Comparison of ENCODE assay signal across 9 mouse cellular contexts in the genomic region with DNA sequence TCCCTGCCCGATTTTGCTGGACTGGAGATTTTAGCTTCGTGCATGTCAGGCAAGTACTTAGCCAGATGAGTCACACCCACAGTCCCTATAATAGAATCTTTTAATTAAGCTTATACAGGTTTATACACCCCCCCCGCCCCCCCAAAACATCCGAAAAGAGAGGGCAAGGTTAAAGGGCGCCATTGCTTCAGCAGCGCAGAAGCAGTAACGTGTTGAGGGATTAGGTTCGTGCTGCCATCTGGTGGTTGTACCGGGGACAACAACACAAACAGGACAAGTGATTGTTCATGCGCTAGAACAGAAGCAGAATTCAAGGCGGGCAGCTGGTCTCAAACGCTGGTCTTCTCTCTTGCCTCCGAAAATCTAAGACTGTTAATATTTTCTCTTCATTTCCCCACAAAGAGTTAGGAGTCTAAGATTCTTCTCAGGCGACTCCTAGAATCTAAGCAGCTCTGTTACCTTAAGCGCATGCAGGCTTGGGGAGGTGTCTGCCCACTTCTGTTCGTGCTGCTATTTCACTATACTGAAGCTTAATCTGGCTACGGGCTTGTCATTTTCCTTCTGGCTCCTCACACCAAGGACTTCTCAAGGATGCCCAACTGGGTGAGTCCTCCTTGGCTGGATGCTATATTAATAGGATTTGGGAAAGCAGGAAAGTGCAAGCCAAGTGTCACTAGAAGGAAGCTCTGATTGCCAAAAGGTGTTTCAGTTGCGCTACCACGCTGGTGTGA. TPM values are rescaled to one million over a fixed set of nuclear protein-coding genes. Genes with fewer than 3 reads are reported as not detected.
DNase-seq lines count a peak whose midpoint lies in the region; ATAC-seq and TF ChIP-seq lines count a peak whose summit lies in the region.
"Had no signal": no experiment of that assay in that cellular context is flagged by ENCODE, and none has a peak within 500 bp of the region (broad histone marks: within the 10 kb centered on the region; RNA-seq: fewer than 3 reads in every experiment).

No protein-coding gene starts in this region.

- H3K27ac ChIP-seq in kidney, embryonic 14.5 days (ENCODE audit: low read depth, low read length) = no peak overlapping the region
- H3K27ac ChIP-seq in hindbrain, postnatal 0 days = no peak overlapping the region
- H3K27ac ChIP-seq in midbrain, embryonic 14.5 days (replicated peaks; ENCODE audit: low read depth, low read length) = no peak overlapping the region

- DNase-seq in kidney, adult 11 months = peak; percentile 61
- peak; percentile 83 for DNase-seq in cerebellum, adult 9-10 months
- peak; percentile 69 to 85 for DNase-seq in frontal cortex, postnatal 14 days (ENCODE audit: low spot score in 2 of 2)
- DNase-seq in hindbrain, postnatal 0 days (ENCODE audit: low spot score) = peak; percentile 89
- DNase-seq in left cerebral cortex, postnatal 4 days = peak; percentile 82
- peak; percentile 89 for DNase-seq in midbrain, embryonic 14.5 days
- peak; percentile 47 to 80 for DNase-seq in spleen, adult 18-20 months

- no peaks in the 10 kb centered on the region for H3K36me3 ChIP-seq in kidney, embryonic 14.5 days (ENCODE audit: control insufficient read depth, insufficient read depth, low read length)
- no peaks in the 10 kb centered on the region for H3K36me3 ChIP-seq in hindbrain, postnatal 0 days (ENCODE audit: insufficient read depth, low read length)
- H3K36me3 ChIP-seq in midbrain, embryonic 14.5 days (ENCODE audit: control insufficient read depth, insufficient read depth, low read length) = no peaks in the 10 kb centered on the region

- no peak overlapping the region for H3K4me3 ChIP-seq in kidney, embryonic 14.5 days (ENCODE audit: low read length)
- H3K4me3 ChIP-seq in hindbrain, postnatal 0 days (ENCODE audit: low read length) = no peak overlapping the region
- H3K4me3 ChIP-seq in midbrain, embryonic 14.5 days (replicated peaks; ENCODE audit: low read depth, low read length) = no peak overlapping the region

- no peaks in the 10 kb centered on the region for H3K4me1 ChIP-seq in kidney, embryonic 14.5 days (ENCODE audit: control insufficient read depth, insufficient read depth, low read length)
- no peaks in the 10 kb centered on the region for H3K4me1 ChIP-seq in hindbrain, postnatal 0 days (ENCODE audit: insufficient read depth, low read length)
- H3K4me1 ChIP-seq in midbrain, embryonic 14.5 days (ENCODE audit: control insufficient read depth, insufficient read depth, low read length) = no peaks in the 10 kb centered on the region

- ATAC-seq in kidney, embryonic 14.5 days (ENCODE audit: low FRiP score, low TSS enrichment) = no peak
- ATAC-seq in hindbrain, postnatal 0 days = peak; percentile 65
- peak; percentile 58 for ATAC-seq in midbrain, embryonic 14.5 days (ENCODE audit: low FRiP score, low TSS enrichment)

- H3K9me3 ChIP-seq in kidney, embryonic 14.5 days (ENCODE audit: control insufficient read depth, low read length) = no peaks in the 10 kb centered on the region
- H3K9me3 ChIP-seq in hindbrain, postnatal 0 days (ENCODE audit: low read length) = no peaks in the 10 kb centered on the region
- no peaks in the 10 kb centered on the region for H3K9me3 ChIP-seq in midbrain, embryonic 14.5 days (ENCODE audit: control insufficient read depth, low read length)

- whole genome bisulfite sequencing in kidney, embryonic 14.5 days = 38% methylated on average over 19 of the region's 19 CpGs
- WGBS in hindbrain, postnatal 0 days = 36% methylated on average over 19 of the region's 19 CpGs
- 43% methylated on average over 19 of the region's 19 CpGs for WGBS in midbrain, embryonic 14.5 days

- no peak overlapping the region for H3K9ac ChIP-seq in kidney, embryonic 14.5 days (ENCODE audit: low read depth, low read length)
- H3K9ac ChIP-seq in hindbrain, postnatal 0 days (replicated peaks; ENCODE audit: low read length) = no peak overlapping the region
- H3K9ac ChIP-seq in midbrain, embryonic 14.5 days (replicated peaks; ENCODE audit: low read length) = no peak overlapping the region

- no peak overlapping the region; the same call in 1 of the 2 replicates for H3K4me2 ChIP-seq in kidney, embryonic 14.5 days (replicated peaks; ENCODE audit: low read depth, low read length)
- H3K4me2 ChIP-seq in hindbrain, postnatal 0 days (ENCODE audit: low read depth, low read length) = 0 out of 2 replicates have a peak overlapping the region, but pooled peaks have one; percentile 23
- H3K4me2 ChIP-seq in midbrain, embryonic 14.5 days (ENCODE audit: low read length) = no peak overlapping the region

- H3K27me3 ChIP-seq in kidney, embryonic 14.5 days (ENCODE audit: control insufficient read depth, insufficient read depth, low read length) = no peaks in the 10 kb centered on the region
- no peaks in the 10 kb centered on the region for H3K27me3 ChIP-seq in hindbrain, postnatal 0 days (ENCODE audit: insufficient read depth, low read length)
- no peaks in the 10 kb centered on the region for H3K27me3 ChIP-seq in midbrain, embryonic 14.5 days (ENCODE audit: control insufficient read depth, insufficient read depth, low read length)

- intact Hi-C loops in left cerebral cortex, postnatal 4 days (cut with DNase I) = loop anchor here (2.0 kb wide), 1 partner anchor 627 kb away; no protein-coding TSS in a partner anchor

- TF ChIP-seq CTCF in hindbrain, postnatal 0 days (IDR thresholded peaks at IDR 0.05; ENCODE audit: low read depth) = peak; percentile 82

RNA-seq across cellular contexts. Expression of a gene that starts 57.6 kb away (rescaled TPM):
- polyA plus RNA-seq in kidney, embryonic 14.5 days (2014; fragmentation: Nextera tagmentation; extraction: Ambion mirVana) = not detected in 2 replicates
- total RNA-seq in hindbrain, postnatal 0 days (2014; rRNA removed) = not detected in 2 replicates
- not detected in 2 replicates for polyA plus RNA-seq in hindbrain, postnatal 0 days (2015; fragmentation: Nextera tagmentation; extraction: Ambion mirVana)
- total RNA-seq in left cerebral cortex, postnatal 4 days (2021) = not detected
- not detected in 2 replicates for polyA plus RNA-seq in midbrain, embryonic 14.5 days (2014; fragmentation: Nextera tagmentation; extraction: Ambion mirVana)
- polyA plus RNA-seq: stomach, embryonic 14.5 days had no signal
